In genomic region chr1:192181696-192182257, GRCm38 (mm10) we compare ENCODE assay signal across 25 mouse cellular contexts. TPM values are rescaled to one million over a fixed set of nuclear protein-coding genes. Genes with fewer than 3 reads are reported as not detected.
"Had no signal": no experiment of that assay in that cellular context is flagged by ENCODE, and none has a peak within 500 bp of the region (broad histone marks: within the 10 kb centered on the region; RNA-seq: fewer than 3 reads in every experiment).

No protein-coding gene starts in this region.

- H3K27me3 ChIP-seq: heart, embryonic 12.5 days; kidney, embryonic 15.5 days; liver, embryonic 13.5 days had no signal

- H3K9me3 ChIP-seq: hindbrain, embryonic 13.5 days; hindbrain, embryonic 15.5 days; kidney, embryonic 15.5 days; limb, embryonic 10.5 days; limb, embryonic 12.5 days; liver, embryonic 13.5 days had no signal

- H3K4me3 ChIP-seq: heart, adult 2 months; heart, embryonic 12.5 days; hindbrain, embryonic 13.5 days; hindbrain, embryonic 15.5 days; kidney, embryonic 15.5 days; limb, embryonic 10.5 days; limb, embryonic 12.5 days; liver, embryonic 13.5 days had no signal

- DNase-seq: forebrain, postnatal 0 days; gastrocnemius, postnatal 14 days; gastrocnemius, postnatal 36 days; heart, adult 11 months; heart, adult 2 months; heart, postnatal 10 days; heart, postnatal 36 days; kidney, adult 11 months; kidney, adult 2 months; kidney, adult 9 months; kidney, postnatal 14 days; kidney, postnatal 36 days; layer of hippocampus, adult 9-11 months; layer of hippocampus, postnatal 36 days; liver, embryonic 13.5 days had no signal

- H3K27ac ChIP-seq: heart, adult 2 months; hindbrain, embryonic 13.5 days; hindbrain, embryonic 15.5 days; hindbrain, postnatal 0 days; kidney, embryonic 15.5 days; kidney, postnatal 0 days; limb, embryonic 10.5 days; limb, embryonic 12.5 days; liver, embryonic 13.5 days had no signal

- ATAC-seq: forebrain, postnatal 0 days; hindbrain, postnatal 0 days had no signal

- H3K36me3 ChIP-seq: heart, embryonic 12.5 days; hindbrain, embryonic 13.5 days; hindbrain, embryonic 15.5 days; kidney, embryonic 15.5 days; limb, embryonic 10.5 days; limb, embryonic 12.5 days; liver, embryonic 13.5 days had no signal

- H3K9ac ChIP-seq: forebrain, postnatal 0 days; heart, embryonic 12.5 days; hindbrain, embryonic 13.5 days; hindbrain, embryonic 15.5 days; kidney, embryonic 15.5 days; limb, embryonic 12.5 days; liver, embryonic 13.5 days had no signal

- H3K4me2 ChIP-seq: heart, embryonic 12.5 days; hindbrain, embryonic 13.5 days; hindbrain, embryonic 15.5 days; kidney, embryonic 15.5 days; limb, embryonic 12.5 days; liver, embryonic 11.5 days; liver, embryonic 13.5 days had no signal

- H3K4me1 ChIP-seq: hindbrain, embryonic 13.5 days; hindbrain, embryonic 15.5 days; kidney, embryonic 15.5 days; limb, embryonic 10.5 days; limb, embryonic 12.5 days; liver, embryonic 13.5 days had no signal

RNA-seq across cellular contexts. Expression of gene Kcnh1, which starts 8.8 kb away (rescaled TPM):
- total RNA-seq: gastrocnemius, postnatal 36 days; hematopoietic stem cell, adult 5-6 weeks had no signal
